Mouse (Mus musculus): ENCODE results near the gene Coq7.

GRCm38 (mm10) chr7:118535076-118535475 is 1.9 kb upstream of the Coq7 start:
- no peak for TF ChIP-seq POLR2A (IDR thresholded peaks at IDR 0.05; ENCODE audit: control insufficient read depth, extremely low read depth, insufficient read depth, low read length, poor library complexity)
- no peak for TF ChIP-seq CTCF (IDR thresholded peaks at IDR 0.05; ENCODE audit: borderline replicate concordance, control insufficient read depth, extremely low read depth, insufficient read depth, low read length, poor library complexity)
